Mouse (Mus musculus): ENCODE results near the gene Sp6.

Sp6 gene

GRCm38 (mm10) chr11:97063274-97063920 lies 50.2 kb downstream of the Sp6 start:
- no peak for DNase-seq (ENCODE audit: low read depth)

- DNase-seq (ENCODE audit: low read depth), result no peak
Measured at GRCm38 (mm10) chr11:97063921-97064295, 50.7 kb downstream of the Sp6 start.

- DNase-seq (ENCODE audit: low read depth), result no peak
Measured at GRCm38 (mm10) chr11:97065538-97066295, 52.5 kb downstream of the Sp6 start.

- DNase-seq (ENCODE audit: low read depth), result no peak
Measured at GRCm38 (mm10) chr11:97066656-97067360, 53.6 kb downstream of the Sp6 start.

GRCm38 (mm10) chr11:97069333-97069732 lies 56.1 kb downstream of the Sp6 start:
- DNase-seq (ENCODE audit: low read depth), result no peak

- no peak for DNase-seq (ENCODE audit: low read depth)
Measured at GRCm38 (mm10) chr11:97069770-97070169, 56.6 kb downstream of the Sp6 start.

- no peak for DNase-seq (ENCODE audit: low read depth)
Measured at GRCm38 (mm10) chr11:97071129-97071528, 57.9 kb downstream of the Sp6 start.

GRCm38 (mm10) chr11:97072533-97072932 lies 59.3 kb downstream of the Sp6 start:
- peak; percentile 68 for DNase-seq (ENCODE audit: low read depth)

- no peak for DNase-seq (ENCODE audit: low read depth)
Measured at GRCm38 (mm10) chr11:97074235-97074634, 61.0 kb downstream of the Sp6 start.
